Comparison of ENCODE assay signal across 10 mouse cellular contexts in the genomic region with DNA sequence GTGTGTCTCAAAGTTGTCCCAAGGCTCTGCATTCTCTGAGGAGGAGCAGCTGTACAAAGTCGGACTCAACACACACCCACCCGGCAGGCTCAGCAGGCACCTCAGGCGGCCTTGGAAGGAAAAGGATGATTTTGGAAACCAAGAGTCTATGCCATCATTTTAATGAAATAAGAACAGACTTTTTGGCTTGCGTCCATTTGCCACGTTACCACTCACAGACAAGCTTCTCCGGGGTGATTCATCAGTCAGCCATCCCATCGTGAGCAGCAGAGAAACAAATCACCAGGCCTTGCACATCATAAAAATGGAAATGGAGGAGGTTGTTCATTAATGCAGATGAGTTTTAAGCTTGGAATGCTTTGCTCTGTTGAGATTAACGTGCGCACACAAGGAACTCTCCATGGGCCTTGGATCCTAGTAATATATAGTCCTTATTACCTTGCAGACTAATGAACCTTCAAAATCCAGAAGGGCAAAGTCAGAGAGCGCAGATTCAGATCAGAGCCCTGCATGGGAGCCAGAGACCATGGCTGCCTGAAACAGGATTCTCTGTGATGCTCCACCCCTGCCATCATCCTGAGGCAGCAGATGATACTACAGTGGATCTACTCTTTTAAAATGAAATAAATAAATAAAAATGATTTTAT.
DNase-seq lines count a peak whose midpoint lies in the region; ATAC-seq and TF ChIP-seq lines count a peak whose summit lies in the region.
"Had no signal": no experiment of that assay in that cellular context is flagged by ENCODE, and none has a peak within 500 bp of the region (broad histone marks: within the 10 kb centered on the region; RNA-seq: fewer than 3 reads in every experiment).

No protein-coding gene starts in this region.

- no peak overlapping the region for H3K27ac ChIP-seq in hindbrain, postnatal 0 days
- no peak overlapping the region for H3K27ac ChIP-seq in heart, adult 2 months
- H3K27ac ChIP-seq: hindbrain, embryonic 15.5 days; macrophage had no signal

- no peaks in the 10 kb centered on the region for H3K27me3 ChIP-seq in hindbrain, postnatal 0 days (ENCODE audit: insufficient read depth, low read length)
- H3K27me3 ChIP-seq in heart, adult 2 months (ENCODE audit: control insufficient read depth, insufficient read depth, low read length): no peaks in the 10 kb centered on the region
- H3K27me3 ChIP-seq: hindbrain, embryonic 15.5 days had no signal

- no peak for TF ChIP-seq POLR2A in heart, adult 2 months (IDR thresholded peaks at IDR 0.05; ENCODE audit: insufficient read depth, low read depth, low read length)

- H3K4me1 ChIP-seq in hindbrain, postnatal 0 days (ENCODE audit: insufficient read depth, low read length): no peaks in the 10 kb centered on the region
- H3K4me1 ChIP-seq in heart, adult 2 months (ENCODE audit: control insufficient read depth, insufficient read depth, low read length): no peaks in the 10 kb centered on the region
- H3K4me1 ChIP-seq: hindbrain, embryonic 15.5 days had no signal

- 58% methylated on average over 10 of the region's 10 CpGs for WGBS in hindbrain, postnatal 0 days
- WGBS in heart, adult 2 months: 80% methylated on average over 10 of the region's 10 CpGs

- H3K79me2 ChIP-seq in heart, adult 2 months (replicated peaks; ENCODE audit: control insufficient read depth, insufficient read depth, low read length): no peaks in the 10 kb centered on the region

- no peak overlapping the region for H3K4me3 ChIP-seq in hindbrain, postnatal 0 days (ENCODE audit: low read length)
- no peak overlapping the region for H3K4me3 ChIP-seq in heart, adult 2 months
- H3K4me3 ChIP-seq: hindbrain, embryonic 15.5 days had no signal

- intact Hi-C loops in left cerebral cortex, postnatal 4 days (cut with DNase I): no loop called here
- intact Hi-C loops in heart, adult 2 months (cut with DNase I): no loop called here
- intact Hi-C loops in gastrocnemius, postnatal 36 days (cut with DNase I): no loop called here

- H3K4me2 ChIP-seq in hindbrain, postnatal 0 days (ENCODE audit: low read depth, low read length): no peak overlapping the region
- H3K4me2 ChIP-seq: hindbrain, embryonic 15.5 days had no signal

- H3K9ac ChIP-seq in hindbrain, postnatal 0 days (replicated peaks; ENCODE audit: low read length): no peak overlapping the region
- no peak overlapping the region for H3K9ac ChIP-seq in heart, adult 2 months (ENCODE audit: low read depth, low read length)
- H3K9ac ChIP-seq: hindbrain, embryonic 15.5 days had no signal

- no peak for ATAC-seq in hindbrain, postnatal 0 days

- TF ChIP-seq CTCF in hindbrain, postnatal 0 days (IDR thresholded peaks at IDR 0.05; ENCODE audit: low read depth): no peak
- no peak for TF ChIP-seq CTCF in heart, adult 2 months (IDR thresholded peaks at IDR 0.05)

- no peak for TF ChIP-seq EP300 in heart, adult 2 months (IDR thresholded peaks at IDR 0.05; ENCODE audit: insufficient read depth, low read depth, low read length)

- DNase-seq in layer of hippocampus, adult 11-12 months (ENCODE audit: low spot score): peak; percentile 40
- DNase-seq in layer of hippocampus, postnatal 10 days (ENCODE audit: low spot score in 2 of 2): no peak
- DNase-seq in adrenal gland, postnatal 10 days: peak; percentile 7
- peak; percentile 6 for DNase-seq in hindbrain, postnatal 0 days (ENCODE audit: low spot score)
- peak; percentile 40 for DNase-seq in left cerebral cortex, postnatal 4 days
- no peak for DNase-seq in liver
- no peak for DNase-seq in heart, adult 2 months
- no peak for DNase-seq in gastrocnemius, postnatal 36 days

- no peaks in the 10 kb centered on the region for H3K36me3 ChIP-seq in hindbrain, postnatal 0 days (ENCODE audit: insufficient read depth, low read length)
- no peaks in the 10 kb centered on the region for H3K36me3 ChIP-seq in heart, adult 2 months (ENCODE audit: control insufficient read depth, insufficient read depth, low read length)
- H3K36me3 ChIP-seq: hindbrain, embryonic 15.5 days had no signal

- no peaks in the 10 kb centered on the region for H3K9me3 ChIP-seq in hindbrain, postnatal 0 days (ENCODE audit: low read length)
- H3K9me3 ChIP-seq: hindbrain, embryonic 15.5 days had no signal

Comparison
In these comparisons a context has a peak if more than half of its experiments do, and no peak if none do; other contexts are left out.
1. DNase-seq: peak in layer of hippocampus, adult 11-12 months (single experiment), adrenal gland, postnatal 10 days (single experiment), hindbrain, postnatal 0 days (single experiment) and left cerebral cortex, postnatal 4 days (single experiment); none in layer of hippocampus, postnatal 10 days (0 of 2), liver (single experiment), heart, adult 2 months (0 of 2) and gastrocnemius, postnatal 36 days (0 of 2).